Mouse (Mus musculus) myocyte (in vitro differentiated cells): ENCODE results near the gene Trp53rkb. TPM values are rescaled to one million over a fixed set of nuclear protein-coding genes. Genes with fewer than 3 reads are reported as not detected.
"Not testable (repeated sequence)": the region's sequence is repeated elsewhere in the genome, so short reads cannot be mapped to it uniquely, and the experiment has no call there.

Experiments
- H3K27me3 ChIP-seq: one replicate; pipeline ENCODE4 v1.6.1; 2011; ENCODE audit not compliant: control insufficient read depth, insufficient read depth, insufficient read length
- H3K36me3 ChIP-seq: one replicate; pipeline ENCODE4 v1.6.1; 2011; ENCODE audit not compliant: control insufficient read depth, insufficient read depth
- H3K4me2 ChIP-seq: one replicate; pipeline ENCODE4 v1.6.1; 2011; ENCODE audit warnings: low read depth, control low read depth
- H3K4me3 ChIP-seq: one replicate; pipeline ENCODE4 v1.5.1; 2011; ENCODE audit warnings: mild to moderate bottlenecking, control low read depth, moderate library complexity
- H3K79me2 ChIP-seq: one replicate; pipeline ENCODE4 v1.6.1; 2011; ENCODE audit not compliant: control insufficient read depth, insufficient read depth
- H3ac ChIP-seq: one replicate; pipeline ENCODE4 v1.6.1; 2011; ENCODE audit not compliant: control insufficient read depth, insufficient read length
- CEBPB ChIP-seq: IDR thresholded peaks from 2 replicates; pipeline ENCODE4 v1.6.1; 2011; ENCODE audit warnings: mild to moderate bottlenecking, moderate library complexity; ENCODE audit not compliant: poor library complexity, insufficient read depth, severe bottlenecking
- E2F4 ChIP-seq: IDR thresholded peaks from one replicate; pipeline ENCODE4 v1.6.1; 2011; ENCODE audit warnings: mild to moderate bottlenecking, control low read depth, moderate library complexity; ENCODE audit not compliant: insufficient read depth
- MAX ChIP-seq: IDR thresholded peaks from one replicate; pipeline ENCODE4 v1.6.1; 2011; ENCODE audit warnings: low read depth, mild to moderate bottlenecking, control low read depth
- MYOD1 ChIP-seq, 3 experiments: IDR thresholded peaks; one replicate each; pipeline ENCODE4 v1.6.1; 2011; ENCODE audit warnings: control low read depth in 2 of 3, low read depth in 2 of 3, mild to moderate bottlenecking in 2 of 3, moderate library complexity in 1 of 3; ENCODE audit not compliant: insufficient read length in 2 of 3, control insufficient read depth in 1 of 3
- MYOG ChIP-seq, 3 experiments: IDR thresholded peaks; one replicate each; pipeline ENCODE4 v1.6.1; 2011; ENCODE audit warnings: control low read depth in 2 of 3, low read depth in 2 of 3, mild to moderate bottlenecking in 2 of 3; ENCODE audit not compliant: insufficient read length in 2 of 3, control insufficient read depth in 1 of 3, insufficient read depth in 1 of 3
- POLR2A ChIP-seq: IDR thresholded peaks from one replicate; pipeline ENCODE4 v1.6.1; 2011; ENCODE audit warnings: low read depth, mild to moderate bottlenecking, control low read depth, moderate library complexity; ENCODE audit not compliant: insufficient read length
- POLR2AphosphoS2 ChIP-seq: IDR thresholded peaks from one replicate; pipeline ENCODE4 v1.6.1; 2011; ENCODE audit warnings: low read depth, control low read depth; ENCODE audit not compliant: insufficient read length
- REST ChIP-seq: IDR thresholded peaks from one replicate; pipeline ENCODE4 v1.6.1; 2011; ENCODE audit warnings: mild to moderate bottlenecking, control low read depth, moderate library complexity; ENCODE audit not compliant: insufficient read depth, insufficient read length
- SRF ChIP-seq: IDR thresholded peaks from one replicate; pipeline ENCODE4 v1.6.1; 2011; ENCODE audit warnings: low read depth; ENCODE audit not compliant: control insufficient read depth, insufficient read length
- TCF12 ChIP-seq: IDR thresholded peaks from one replicate; pipeline ENCODE4 v1.6.1; 2011; ENCODE audit warnings: mild to moderate bottlenecking, control low read depth; ENCODE audit not compliant: poor library complexity, insufficient read depth, severe bottlenecking
- TCF3 ChIP-seq: IDR thresholded peaks from one replicate; pipeline ENCODE4 v1.6.1; 2011; ENCODE audit warnings: low read depth, control low read depth; ENCODE audit not compliant: insufficient read length
- USF1 ChIP-seq: IDR thresholded peaks from one replicate; pipeline ENCODE4 v1.6.1; 2011; ENCODE audit warnings: low read depth, mild to moderate bottlenecking, control low read depth, moderate library complexity
- polyA plus RNA-seq: library from polyadenylated mRNA; unstranded; fragments of >200 nt; fragmentation: generic; extraction: Trizol; gene quantifications from one replicate; pipeline ENCODE4 v1.2.1, GENCODE M21; 2012; ENCODE audit warnings: missing spikeins

Trp53rkb gene
- polyA plus RNA-seq, 1 experiment: 4.7 TPM

- Histone ChIP-seq H3ac (peak overlapping the region; percentile 48), H3K79me2 (peaks cover 17% of the 10 kb centered on the region), H3K4me3 (peak overlapping the region; percentile 45), H3K4me2 (peak overlapping the region; percentile 98)
- not testable (repeated sequence) for H3K36me3 ChIP-seq, H3K27me3 ChIP-seq
- TF ChIP-seq SRF (peak; percentile 63), POLR2AphosphoS2 (peak; percentile 66), POLR2A (peak; percentile 74), E2F4 (peak; percentile 32)
These were observed 1.3 kb downstream of the Trp53rkb start for GRCm38 (mm10) chr2:166793542-166794214.

- peaks cover 2% of the 10 kb centered on the region for H3K79me2 ChIP-seq
- H3ac ChIP-seq: no peak overlapping the region
- H3K27me3 ChIP-seq: no peaks in the 10 kb centered on the region
- H3K4me3 ChIP-seq: no peak overlapping the region
- TF ChIP-seq MYOG (IDR thresholded peaks at IDR 0.05; ENCODE audit: control insufficient read depth in 1 of 3, insufficient read depth in 1 of 3, insufficient read length in 2 of 3, low read depth in 2 of 3) (no peak), SRF (no peak), TCF3 (no peak), TCF12 (no peak), CEBPB (no peak), POLR2AphosphoS2 (no peak), MAX (no peak)
- H3K4me2 ChIP-seq: no peak overlapping the region
- peaks cover 8% of the 10 kb centered on the region for H3K36me3 ChIP-seq
These were observed 7.5 kb downstream of the Trp53rkb start for GRCm38 (mm10) chr2:166799615-166800472.

- Histone ChIP-seq H3K4me3 (no peak overlapping the region), H3K36me3 (peaks cover 8% of the 10 kb centered on the region), H3K4me2 (no peak overlapping the region), H3K27me3 (no peaks in the 10 kb centered on the region), H3K79me2 (no peaks in the 10 kb centered on the region), H3ac (no peak overlapping the region)
- TF ChIP-seq MYOD1 (IDR thresholded peaks at IDR 0.05; ENCODE audit: control insufficient read depth in 1 of 3, insufficient read length in 2 of 3, low read depth in 2 of 3): no peak
- TF ChIP-seq POLR2AphosphoS2: peak; percentile 36
- no peak for TF ChIP-seq POLR2A
- no peak for TF ChIP-seq REST
These were observed 8.1 kb downstream of the Trp53rkb start for GRCm38 (mm10) chr2:166800473-166800857.

GRCm38 (mm10) chr2:166801436-166801835 is 9.1 kb downstream of the Trp53rkb start:
- H3K36me3 ChIP-seq: peaks cover 5% of the 10 kb centered on the region
- no peak overlapping the region for H3K4me3 ChIP-seq
- H3K79me2 ChIP-seq: peaks cover 4% of the 10 kb centered on the region
- H3ac ChIP-seq: no peak overlapping the region
- TF ChIP-seq CEBPB (no peak), MYOD1 (IDR thresholded peaks at IDR 0.05; ENCODE audit: control insufficient read depth in 1 of 3, insufficient read length in 2 of 3, low read depth in 2 of 3) (no peak), USF1 (no peak), SRF (no peak), POLR2AphosphoS2 (no peak), MYOG (IDR thresholded peaks at IDR 0.05; ENCODE audit: control insufficient read depth in 1 of 3, insufficient read depth in 1 of 3, insufficient read length in 2 of 3, low read depth in 2 of 3) (no peak)
- no peak overlapping the region for H3K4me2 ChIP-seq
- H3K27me3 ChIP-seq: no peaks in the 10 kb centered on the region

DNA sequence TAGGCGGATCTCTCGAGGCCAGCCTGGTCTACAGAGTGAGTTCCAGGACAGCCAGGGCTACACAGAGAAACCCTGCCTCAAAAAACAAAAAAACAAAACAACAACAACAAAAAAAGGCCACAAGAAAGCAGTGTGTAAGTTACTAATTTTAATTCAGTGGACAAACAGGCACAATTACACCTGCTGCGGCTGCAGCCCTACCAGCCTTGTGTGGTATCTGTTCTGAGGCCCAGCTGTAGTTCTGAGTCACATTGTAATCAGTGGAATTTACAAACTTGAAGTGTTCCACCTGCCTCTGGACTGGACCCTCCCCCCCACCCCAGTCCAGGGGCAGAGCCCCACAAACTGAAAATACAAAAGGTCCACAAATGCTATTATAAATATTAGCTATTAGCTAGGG is 11.0 kb downstream of the Trp53rkb start:
- TF ChIP-seq MYOG (IDR thresholded peaks at IDR 0.05; ENCODE audit: control insufficient read depth in 1 of 3, insufficient read depth in 1 of 3, insufficient read length in 2 of 3, low read depth in 2 of 3) (peak in 1 of 3 experiments; percentile 55), SRF (no peak), POLR2AphosphoS2 (no peak), TCF3 (no peak), MYOD1 (IDR thresholded peaks at IDR 0.05; ENCODE audit: control insufficient read depth in 1 of 3, insufficient read length in 2 of 3, low read depth in 2 of 3) (peak in 2 of 3 experiments; percentile 8 to 66), POLR2A (no peak), MAX (no peak)
- Histone ChIP-seq H3K4me2 (no peak overlapping the region), H3ac (no peak overlapping the region), H3K4me3 (no peak overlapping the region), H3K27me3 (no peaks in the 10 kb centered on the region), H3K79me2 (peaks cover 21% of the 10 kb centered on the region), H3K36me3 (no peaks in the 10 kb centered on the region)
